Mouse (Mus musculus) adrenal gland, adult 18-20 months (tissue): ENCODE results near the gene Mrpl37. TPM values are rescaled to one million over a fixed set of nuclear protein-coding genes. Genes with fewer than 3 reads are reported as not detected.

Experiments
- DNase-seq, 2 experiments: peaks; one replicate each; pipeline ENCODE4 v3.0.0; 2021 to 2022; ENCODE audit warnings: low spot score in 2 of 2
- total RNA-seq, 2 experiments: library from RNA; stranded (reverse); gene quantifications; 1 replicate in 1 of 2; 2 replicates in 1 of 2; pipeline ENCODE4 v1.2.3; 2021

Gene Mrpl37
- total RNA-seq, 2 experiments from 2014 or later: 94.2 to 105 TPM

DNA sequence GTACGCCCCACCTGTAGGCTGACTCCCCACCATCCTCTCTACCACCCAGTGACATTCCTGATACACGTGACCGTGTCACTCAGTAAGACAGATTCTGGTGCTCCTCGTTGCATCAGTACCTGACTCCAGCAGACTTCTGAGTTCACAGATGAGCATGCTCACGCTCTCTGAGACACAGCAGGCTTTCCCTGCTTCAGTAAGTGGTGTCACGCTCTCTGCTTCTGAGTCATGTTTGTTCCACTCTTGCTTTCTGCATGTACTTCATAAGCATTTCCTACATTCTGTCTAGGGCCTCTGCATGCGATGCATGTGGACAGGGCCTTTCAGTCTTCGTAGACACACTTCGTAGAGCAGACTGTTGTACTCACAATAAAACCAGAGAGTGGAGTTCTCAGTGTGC is 5.7 kb upstream of the Mrpl37 start:
- DNase-seq: no peak

DNA sequence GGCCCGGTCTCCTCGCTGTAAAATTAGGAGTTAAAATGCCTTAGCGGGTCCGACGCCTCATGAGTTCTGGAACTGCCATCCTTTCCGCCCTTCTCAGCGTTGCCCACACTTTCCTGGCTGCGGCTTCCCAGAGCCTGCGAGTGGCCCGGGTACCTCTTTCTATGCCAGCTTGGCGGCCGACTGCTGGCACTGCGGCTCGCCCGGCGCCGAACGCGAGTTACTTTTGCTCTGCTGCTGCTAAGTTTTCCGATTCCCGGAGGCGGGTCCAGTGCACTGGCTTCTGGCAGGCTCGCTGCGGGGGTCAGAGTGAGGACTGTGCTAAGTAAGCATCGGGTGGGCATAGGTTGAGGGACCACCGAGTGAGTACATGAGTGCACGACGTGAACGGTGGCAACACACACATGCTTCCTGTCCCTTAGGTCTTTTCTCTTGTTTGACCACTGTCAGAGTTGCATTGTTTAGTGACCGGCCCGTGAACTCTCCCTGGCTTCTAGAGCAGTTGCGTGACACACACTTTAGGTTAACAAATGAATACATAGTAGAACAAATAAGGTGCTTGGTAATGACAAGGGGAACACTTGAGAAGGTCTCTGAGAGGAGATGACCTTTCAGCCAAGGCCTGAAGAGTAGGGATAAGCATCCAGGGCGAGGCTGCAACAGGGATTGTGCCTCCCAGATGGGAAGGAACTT is 628 bp upstream of the Mrpl37 start:
- DNase-seq: peak in 1 of 2 experiments; percentile 47

DNA sequence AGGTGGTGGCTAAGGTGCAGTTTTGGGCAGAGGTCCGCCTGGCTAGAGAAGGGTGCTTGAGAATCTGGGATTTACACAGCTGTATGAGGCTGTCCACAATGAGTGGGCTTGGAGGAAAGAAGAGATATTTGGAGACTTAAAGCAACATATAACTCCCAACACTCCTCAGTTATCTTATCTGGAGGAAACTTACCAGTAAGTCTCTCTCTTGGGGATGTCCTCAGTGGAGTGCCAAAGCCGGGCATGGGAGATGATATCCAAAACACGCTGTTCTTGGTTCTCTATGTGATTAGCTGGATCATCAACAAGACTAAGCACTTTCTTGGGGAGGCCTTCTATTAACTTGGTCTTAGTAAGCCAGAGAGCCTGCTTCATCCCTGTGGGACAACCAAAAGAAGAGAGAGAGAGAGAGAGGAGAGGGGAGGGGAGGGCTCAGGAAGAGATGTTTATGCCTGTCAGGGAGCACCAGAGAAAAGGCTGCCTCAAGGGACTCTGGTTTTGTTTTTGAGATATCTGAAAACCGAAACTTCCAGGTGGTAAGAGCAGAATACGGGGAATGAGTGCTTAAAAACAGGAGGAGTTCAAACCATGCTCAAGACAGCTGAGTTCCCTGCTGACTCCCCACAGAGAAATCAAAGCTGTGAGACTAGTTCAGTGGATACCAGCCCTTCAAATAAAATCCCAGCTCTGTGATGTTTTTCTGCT is 2.1 kb downstream of the Mrpl37 start:
- no peak for DNase-seq

GRCm38 (mm10) chr4:107063214-107063613 is 3.5 kb downstream of the Mrpl37 start:
- DNase-seq: no peak

DNA sequence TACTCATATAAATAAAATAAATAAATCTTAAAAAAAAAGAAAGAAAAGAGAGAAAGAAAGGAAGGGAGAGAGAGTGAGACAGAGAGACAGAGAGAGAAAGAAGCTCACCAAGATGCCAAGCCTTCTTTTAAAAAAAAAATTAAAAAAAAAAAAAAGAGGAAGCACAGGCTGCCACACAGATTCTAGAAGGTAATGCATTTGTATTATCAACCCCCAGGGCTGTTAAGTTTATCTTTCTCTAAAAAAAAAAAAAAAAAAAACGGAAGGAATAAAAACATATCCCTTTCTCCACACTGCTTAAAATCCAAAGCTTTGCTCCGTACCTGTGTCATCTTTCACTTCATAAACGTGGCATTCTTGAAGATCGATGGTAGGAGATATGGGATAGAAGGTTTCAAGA is 5.1 kb downstream of the Mrpl37 start:
- no peak for DNase-seq

GRCm38 (mm10) chr4:107058781-107059180 is 7.9 kb downstream of the Mrpl37 start:
- no peak for DNase-seq

GRCm38 (mm10) chr4:107058346-107058745 is 8.3 kb downstream of the Mrpl37 start:
- DNase-seq: no peak

GRCm38 (mm10) chr4:107056088-107056487 is 10.6 kb downstream of the Mrpl37 start:
- no peak for DNase-seq

- DNase-seq: no peak
These were observed 13.6 kb downstream of the Mrpl37 start for GRCm38 (mm10) chr4:107052962-107053553.

DNA sequence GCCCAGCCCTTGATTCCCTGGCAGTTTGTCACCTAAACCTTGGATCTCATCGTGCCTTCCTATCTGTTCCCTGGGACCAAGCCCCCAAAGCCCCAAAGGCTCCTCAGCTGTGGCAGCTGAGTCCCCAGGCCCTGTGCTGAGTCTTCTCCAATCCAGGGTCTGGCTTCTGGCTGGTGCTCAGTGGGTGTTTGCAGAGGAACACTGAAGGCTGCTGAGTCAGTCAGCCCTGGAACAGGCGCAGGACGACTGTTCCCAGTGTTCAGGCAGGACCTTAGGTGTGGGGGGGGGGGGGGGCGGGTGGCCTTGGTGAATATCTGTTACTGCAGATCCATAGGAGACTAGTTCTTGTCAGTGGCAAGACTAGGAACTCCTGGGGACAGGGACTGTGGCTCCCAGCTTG is 14.8 kb downstream of the Mrpl37 start:
- no peak for DNase-seq

GRCm38 (mm10) chr4:107048568-107049162 is 18.0 kb downstream of the Mrpl37 start:
- peak in 1 of 2 experiments; percentile 37 for DNase-seq

DNA sequence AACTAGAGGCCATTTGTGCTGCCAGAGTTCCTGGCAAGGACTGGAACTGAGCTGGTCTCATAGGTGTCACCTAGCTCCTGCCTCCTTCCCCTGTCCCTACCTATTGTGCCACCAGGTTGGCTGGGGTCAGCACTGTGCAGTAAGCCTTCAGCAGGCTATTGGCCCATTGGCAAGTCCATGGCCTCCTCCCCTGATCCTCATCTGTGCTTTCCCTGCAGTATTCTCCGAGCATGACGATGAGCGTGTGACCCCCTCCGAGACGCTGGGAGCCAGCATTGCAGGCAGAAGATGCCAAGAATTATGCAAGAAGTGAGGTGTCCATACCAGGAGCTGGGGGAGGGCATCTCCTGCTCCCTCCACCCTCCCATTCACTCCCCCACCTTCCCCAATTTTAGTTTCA is 18.9 kb downstream of the Mrpl37 start:
- DNase-seq: no peak

- no peak for DNase-seq
These were observed 21.5 kb downstream of the Mrpl37 start for GRCm38 (mm10) chr4:107045188-107045587.

GRCm38 (mm10) chr4:107042304-107042703 is 24.4 kb downstream of the Mrpl37 start:
- no peak for DNase-seq

DNA sequence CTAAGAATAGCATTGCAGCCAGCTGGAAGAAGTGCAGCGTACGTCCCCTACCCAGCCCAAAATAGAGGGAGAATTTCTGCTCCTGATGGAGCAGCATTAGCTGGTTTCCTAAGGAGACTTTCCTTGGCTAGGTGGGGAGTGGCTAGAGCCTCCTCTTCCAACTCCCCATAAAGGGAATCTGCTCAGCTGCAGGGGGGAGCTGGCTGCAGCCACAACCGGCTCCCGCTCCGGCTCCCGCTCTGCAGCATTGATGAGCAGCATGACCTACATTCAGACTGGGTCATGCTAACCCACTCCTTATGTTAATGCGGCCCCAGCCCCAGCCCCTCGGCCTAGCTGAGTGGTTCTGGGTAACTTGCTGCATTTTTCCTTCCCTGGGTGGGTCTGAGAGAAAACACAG is 27.4 kb downstream of the Mrpl37 start:
- no peak for DNase-seq

- DNase-seq: no peak
These were observed 28.4 kb downstream of the Mrpl37 start for GRCm38 (mm10) chr4:107038303-107038702.

DNA sequence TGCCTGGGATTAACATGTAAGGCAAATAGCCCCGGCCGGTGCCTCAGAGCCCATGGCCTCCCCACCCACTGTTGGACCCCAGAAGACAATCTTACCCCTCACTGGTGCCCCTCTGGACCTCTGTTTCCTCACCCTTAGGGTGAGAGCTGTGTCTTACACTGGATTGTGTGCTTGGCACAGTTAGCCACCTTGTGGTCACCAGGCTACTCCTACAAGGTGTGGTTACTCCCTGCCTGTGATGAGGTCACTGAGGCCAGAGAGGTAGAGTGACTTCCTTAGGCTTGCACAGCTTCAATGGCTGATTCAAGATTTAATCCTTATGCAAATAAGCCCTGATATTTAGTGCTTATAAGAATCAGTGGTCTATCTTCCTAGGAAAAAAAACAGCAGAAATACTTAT is 29.7 kb downstream of the Mrpl37 start:
- DNase-seq: no peak

DNA sequence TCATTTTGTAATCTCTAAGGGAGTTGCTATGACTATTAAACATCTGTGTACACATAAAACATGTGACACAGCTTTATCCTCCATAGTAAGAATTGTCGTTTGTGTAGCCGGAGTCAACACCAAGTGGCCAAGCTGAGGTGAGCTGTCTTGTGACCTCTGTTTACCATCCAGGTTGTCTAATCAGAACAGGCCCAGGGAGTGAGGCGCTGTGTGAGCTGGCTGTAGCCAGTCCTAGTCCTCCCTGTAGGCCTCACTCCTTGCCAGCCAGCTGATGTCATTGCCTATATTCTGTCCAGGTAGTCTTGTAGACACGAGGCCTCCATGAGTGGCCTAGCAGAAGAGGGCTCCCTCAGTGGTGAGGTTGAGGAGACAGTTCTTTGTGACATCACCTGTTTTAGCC is 31.0 kb downstream of the Mrpl37 start:
- no peak for DNase-seq

DNA sequence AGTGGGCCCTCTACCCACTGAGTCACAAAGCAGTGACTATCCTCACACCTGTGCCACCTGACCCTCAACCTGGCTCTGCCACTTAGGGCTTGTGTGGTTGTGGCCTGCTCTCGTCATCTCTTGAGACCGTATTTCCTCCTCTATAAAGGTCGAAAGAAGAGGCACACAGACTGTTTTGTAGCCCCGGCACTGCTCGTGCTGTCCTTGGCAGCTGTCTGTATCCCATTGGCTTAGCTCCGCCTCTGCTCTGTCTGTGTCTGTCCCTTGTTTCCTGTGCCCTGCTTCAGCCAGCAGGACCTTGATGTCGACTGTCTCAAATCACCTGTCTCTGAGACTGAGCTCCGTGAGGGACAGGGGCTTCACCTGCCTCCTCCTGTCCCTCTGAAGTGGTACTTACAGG is 40.2 kb downstream of the Mrpl37 start:
- no peak for DNase-seq

DNA sequence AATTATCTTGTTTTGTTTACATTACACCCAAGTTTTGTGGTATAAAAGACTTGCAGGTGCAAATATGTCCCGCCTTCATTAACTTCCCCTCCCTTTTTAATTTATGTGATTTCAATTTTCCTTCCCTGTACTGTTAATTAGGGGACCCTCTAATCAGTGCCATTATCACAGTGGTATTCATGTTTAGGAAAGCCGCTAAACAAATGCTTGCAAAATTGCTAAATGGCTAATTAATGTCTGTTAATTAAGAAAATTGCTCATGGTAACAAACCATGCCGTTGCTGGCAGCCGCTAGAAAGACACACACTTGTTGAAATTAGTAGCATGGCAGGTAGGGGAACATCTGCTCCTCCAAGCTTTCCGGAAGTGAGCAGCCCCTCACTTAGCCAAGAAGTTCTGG is 41.3 kb downstream of the Mrpl37 start:
- no peak for DNase-seq

DNA sequence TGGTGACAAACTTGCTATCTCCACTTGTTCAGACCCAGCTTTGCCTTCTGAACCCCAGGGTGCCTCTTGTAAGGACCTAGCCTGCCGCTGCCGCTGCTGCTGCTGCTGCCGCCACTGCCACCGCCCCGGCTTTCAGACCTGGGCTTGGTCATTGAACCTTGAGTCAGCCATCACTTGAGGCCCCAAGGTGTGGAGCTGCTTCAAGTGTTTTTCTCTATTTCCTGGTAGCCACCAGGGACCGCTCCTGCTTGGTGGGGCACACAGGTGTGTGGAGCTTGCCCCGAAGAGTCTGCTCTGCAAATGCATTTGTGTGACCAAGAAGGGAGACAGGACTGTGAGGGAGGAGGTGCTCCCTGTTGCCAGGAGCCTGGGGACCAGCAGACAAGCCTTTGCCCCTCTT is 41.8 kb downstream of the Mrpl37 start:
- DNase-seq: no peak

GRCm38 (mm10) chr4:107021464-107021863 is 45.2 kb downstream of the Mrpl37 start:
- DNase-seq: no peak
